Mouse (Mus musculus) layer of hippocampus, adult 2 months (tissue): ENCODE measurements around the gene Gzmb. TPM values are rescaled to one million over a fixed set of nuclear protein-coding genes. Genes with fewer than 3 reads are reported as not detected.

Source experiments
- DNase-seq, 2 experiments: peaks; one replicate each; pipeline ENCODE4 v3.0.0; 2022; ENCODE audit warnings: low spot score in 2 of 2
- H3K27ac ChIP-seq: fragments of 200-600 bp; 2 replicates; pipeline ENCODE4 v1.8.1; 2022
- H3K4me3 ChIP-seq: fragments of 200-600 bp; 2 replicates; pipeline ENCODE4 v1.8.1; 2022; ENCODE audit warnings: mild to moderate bottlenecking
- CTCF ChIP-seq: fragments of 200-600 bp; conservative IDR thresholded peaks from 2 replicates; pipeline ENCODE4 v1.8.1; 2022; ENCODE audit warnings: antibody characterized with exemption, mild to moderate bottlenecking, moderate library complexity
- total RNA-seq, 2 experiments: library from RNA; stranded (reverse); gene quantifications; 2 replicates each; pipeline ENCODE4 v1.2.3; 2021

Gzmb gene
- total RNA-seq, 2 experiments from 2014 or later, result not detected

- H3K4me3 ChIP-seq, result no peak overlapping the region
- no peak for TF ChIP-seq CTCF
- H3K27ac ChIP-seq, result no peak overlapping the region
- no peak for DNase-seq
Measured at GRCm38 (mm10) chr14:56266109-56266508, 4.0 kb upstream of the Gzmb start.

GRCm38 (mm10) chr14:56240409-56240808 is 21.7 kb downstream of the Gzmb start:
- peak; percentile 54 for TF ChIP-seq CTCF
- Histone ChIP-seq H3K27ac (no peak overlapping the region), H3K4me3 (no peak overlapping the region)
- DNase-seq, result no peak

- no peak for DNase-seq
- TF ChIP-seq CTCF, result no peak
- no peak within 1 kb of the TSS for H3K27ac ChIP-seq
- H3K4me3 ChIP-seq, result no peak within 1 kb of the TSS
Measured at GRCm38 (mm10) chr14:56234556-56234955, 27.5 kb downstream of the Gzmb start, which contains the start of gene Gzmc. TSS of gene Gzmc (minus strand) at chr14:56234656.

GRCm38 (mm10) chr14:56211317-56211716 is 50.7 kb downstream of the Gzmb start, which contains the start of gene Gzmf:
TSS of gene Gzmf (minus strand) at chr14:56211417.
- DNase-seq, result no peak
- H3K4me3 ChIP-seq, result no peak within 1 kb of the TSS
- no peak within 1 kb of the TSS for H3K27ac ChIP-seq
- no peak for TF ChIP-seq CTCF

Other genes with a start within 250 kb of the Gzmb start
- gene Mcpt1, start 244.3 kb downstream of the Gzmb start, total RNA-seq, result not detected
- gene Mcpt9, start 231.8 kb downstream of the Gzmb start, total RNA-seq, result not detected
- gene Mcpt2, start 220.2 kb downstream of the Gzmb start, total RNA-seq, result not detected
- gene Mcpt4, start 199.9 kb downstream of the Gzmb start, total RNA-seq, result under 1 TPM; 0.54 to 1.00 TPM
- gene Mcpt8, start 177.0 kb downstream of the Gzmb start, total RNA-seq, result not detected
- gene Ctsg, start 159.7 kb downstream of the Gzmb start, total RNA-seq, result not detected
- gene Gzme, start 141.6 kb downstream of the Gzmb start, total RNA-seq, result not detected
- not detected for gene Gzmd, start 129.7 kb downstream of the Gzmb start, total RNA-seq
- not detected for gene Gzmg, start 102.7 kb downstream of the Gzmb start, total RNA-seq
- not detected for gene Gzmn, start 87.7 kb downstream of the Gzmb start, total RNA-seq
- not detected for gene Gzmf, start 50.8 kb downstream of the Gzmb start, total RNA-seq
- not detected for gene Gzmc, start 27.6 kb downstream of the Gzmb start, total RNA-seq
- gene Atp12a, start 102.8 kb upstream of the Gzmb start, total RNA-seq, result not detected
- under 1 TPM; 0.51 to 0.79 TPM for gene Rnf17, start 140.3 kb upstream of the Gzmb start, total RNA-seq